Mouse (Mus musculus) heart, embryonic 11.5 days (tissue): ENCODE measurements at regions not wholly inside any gene's neighbourhood (a gene's known extent, or its start where the extent isn't known, plus 50 kb on each side); places are given as distances from the start of the nearest gene placed in this dataset.

ENCODE experiments used
- ATAC-seq: fragments of 200-750 bp; cut with Nextera tagmentation; replicated peaks from 2 replicates; pipeline ENCODE4 v1.8.0; 2017; ENCODE audit warnings: moderate library complexity; ENCODE audit not compliant: insufficient number of reproducible peaks, low FRiP score, low TSS enrichment
- H3K27ac ChIP-seq: fragments of 300-500 bp; sonication (generic); 2 replicates; pipeline ENCODE4 v1.5.1; 2014; ENCODE audit warnings: mild to moderate bottlenecking, low read depth, low read length
- H3K27me3 ChIP-seq: fragments of 300-500 bp; sonication (generic); 2 replicates; pipeline ENCODE4 v1.6.1; 2014; ENCODE audit warnings: mild to moderate bottlenecking, low read length, mixed read lengths; ENCODE audit not compliant: control insufficient read depth, insufficient read depth
- H3K36me3 ChIP-seq: fragments of 300-500 bp; sonication (generic); 2 replicates; pipeline ENCODE4 v1.6.1; 2014; ENCODE audit warnings: mild to moderate bottlenecking, low read length, moderate library complexity, mixed read lengths; ENCODE audit not compliant: control insufficient read depth, insufficient read depth
- H3K4me1 ChIP-seq: fragments of 300-500 bp; sonication (generic); 2 replicates; pipeline ENCODE4 v1.6.1; 2014; ENCODE audit warnings: low read length; ENCODE audit not compliant: control insufficient read depth, insufficient read depth
- H3K4me2 ChIP-seq: fragments of 300-500 bp; sonication (generic); 2 replicates; pipeline ENCODE4 v1.6.1; 2014; ENCODE audit warnings: mild to moderate bottlenecking, moderate library complexity
- H3K4me3 ChIP-seq: fragments of 300-500 bp; sonication (generic); 2 replicates; pipeline ENCODE4 v1.5.1; 2014; ENCODE audit warnings: low read depth, low read length
- H3K9ac ChIP-seq: fragments of 300-500 bp; sonication (generic); 2 replicates; pipeline ENCODE4 v1.6.1; 2014; ENCODE audit warnings: mild to moderate bottlenecking, low read depth, low read length, moderate library complexity
- H3K9me3 ChIP-seq: fragments of 300-500 bp; sonication (generic); replicated peaks from 2 replicates; pipeline ENCODE4 v1.6.1; 2016; ENCODE audit warnings: low read length; ENCODE audit not compliant: control insufficient read depth
- WGBS: fragments of 180-500 bp; shearing (Covaris S2); extraction: QIAGEN DNeasy Blood & Tissue Kit; methylation state at CpG from one replicate; pipeline ENCODE4 v1.1.7; 2014; ENCODE audit not compliant: insufficient replicate concordance; 5-methylcytosine and 5-hydroxymethylcytosine counted together

DNA sequence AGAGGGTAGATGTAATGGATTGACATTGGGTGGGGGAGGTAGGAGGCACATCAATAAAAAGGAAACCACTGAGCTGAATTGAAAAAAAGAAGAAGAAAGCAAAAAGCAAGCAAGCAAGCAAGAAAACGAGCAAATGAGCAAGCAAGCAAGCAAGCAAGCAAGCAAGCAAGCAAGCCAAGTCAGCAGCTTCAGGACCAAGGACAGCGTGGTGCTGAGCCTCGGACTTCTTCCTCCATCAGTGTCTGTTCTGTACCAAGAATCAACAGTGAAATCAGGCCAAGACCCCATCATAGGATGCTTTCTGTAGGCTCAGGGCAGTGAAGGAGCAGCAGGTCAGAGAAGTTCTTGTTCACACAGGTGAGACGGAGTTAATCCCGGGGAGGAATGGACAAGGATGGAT, 392.7 kb upstream of the BB014433 start:
- H3K4me2 ChIP-seq, result no peak overlapping the region
- H3K36me3 ChIP-seq, result no peaks in the 10 kb centered on the region
- 44% methylated on average over 5 of the region's 5 CpGs for WGBS
- H3K27ac ChIP-seq, result no peak overlapping the region
- H3K4me3 ChIP-seq, result no peak overlapping the region
- H3K9ac ChIP-seq, result no peak overlapping the region
- no peaks in the 10 kb centered on the region for H3K4me1 ChIP-seq
- H3K27me3 ChIP-seq, result no peaks in the 10 kb centered on the region
- ATAC-seq, result no peak
- no peaks in the 10 kb centered on the region for H3K9me3 ChIP-seq

GRCm38 (mm10) chr8:15394722-15395115, 348.8 kb upstream of the BB014433 start:
- WGBS, result 58% methylated on average over 4 of the region's 4 CpGs
- no peaks in the 10 kb centered on the region for H3K9me3 ChIP-seq

GRCm38 (mm10) chr8:15393936-15394721, 348.3 kb upstream of the BB014433 start:
- Histone ChIP-seq H3K9me3 (no peaks in the 10 kb centered on the region), H3K27ac (no peak overlapping the region), H3K9ac (no peak overlapping the region), H3K27me3 (no peaks in the 10 kb centered on the region), H3K36me3 (no peaks in the 10 kb centered on the region), H3K4me2 (no peak overlapping the region), H3K4me1 (no peaks in the 10 kb centered on the region), H3K4me3 (no peak overlapping the region)
- WGBS, result 78% methylated on average over 5 of the region's 5 CpGs
- no peak for ATAC-seq

More at GRCm38 (mm10) chr8:15394722-15395115, 348.8 kb upstream of the BB014433 start:
- H3K27me3 ChIP-seq, result no peaks in the 10 kb centered on the region
- H3K9ac ChIP-seq, result no peak overlapping the region
- H3K4me2 ChIP-seq, result no peak overlapping the region
- no peak for ATAC-seq
- H3K4me3 ChIP-seq, result no peak overlapping the region
- no peaks in the 10 kb centered on the region for H3K36me3 ChIP-seq
- no peak overlapping the region for H3K27ac ChIP-seq
- no peaks in the 10 kb centered on the region for H3K4me1 ChIP-seq

DNA sequence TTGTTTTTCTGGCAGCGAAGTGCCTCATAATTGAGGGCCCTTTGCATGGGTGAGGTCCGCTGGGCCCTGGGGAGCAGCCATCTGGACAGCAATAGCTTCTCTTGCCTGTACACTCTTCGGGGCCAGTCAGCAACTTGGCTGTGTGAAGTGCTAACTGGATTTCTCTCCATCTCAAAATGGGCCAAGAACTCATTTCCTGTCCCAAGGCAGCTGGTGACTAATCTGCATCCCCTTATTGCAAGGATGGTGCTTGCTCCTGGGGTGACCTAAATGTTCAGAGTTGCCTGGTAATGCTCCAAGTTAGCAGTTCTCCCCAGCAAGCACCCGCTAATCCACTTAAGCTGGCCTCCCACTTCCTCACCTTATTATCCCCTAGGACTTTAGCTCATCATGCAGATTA, 346.2 kb upstream of the BB014433 start:
- H3K4me1 ChIP-seq, result no peaks in the 10 kb centered on the region
- no peaks in the 10 kb centered on the region for H3K9me3 ChIP-seq
- no peaks in the 10 kb centered on the region for H3K36me3 ChIP-seq
- no peak overlapping the region for H3K27ac ChIP-seq
- ATAC-seq, result no peak
- no peaks in the 10 kb centered on the region for H3K27me3 ChIP-seq
- H3K4me2 ChIP-seq, result no peak overlapping the region
- WGBS, result 38% methylated on average over 4 of the region's 4 CpGs
- H3K4me3 ChIP-seq, result no peak overlapping the region
- H3K9ac ChIP-seq, result no peak overlapping the region

DNA sequence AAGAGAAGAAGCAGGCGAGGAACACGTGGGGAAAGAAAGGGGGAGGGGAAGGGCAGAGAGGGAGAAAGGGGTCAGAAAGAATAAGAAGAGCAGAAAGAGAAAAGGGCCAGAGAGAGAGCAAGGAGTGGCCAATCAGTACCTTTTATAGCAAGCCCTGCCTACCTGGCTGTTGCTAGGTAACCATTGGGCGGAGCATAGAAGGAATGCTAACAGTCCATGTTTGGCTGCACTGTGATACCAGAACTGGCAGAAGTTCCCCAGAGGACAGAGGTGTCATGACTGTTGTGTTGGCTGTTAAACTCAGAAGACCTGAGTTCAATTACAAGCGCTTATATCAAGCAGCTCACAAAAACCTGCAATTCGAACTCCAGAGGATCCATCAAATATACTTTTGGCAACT, 342.9 kb upstream of the BB014433 start:
- Histone ChIP-seq H3K9me3 (no peaks in the 10 kb centered on the region), H3K9ac (no peak overlapping the region), H3K4me2 (no peak overlapping the region), H3K27me3 (no peaks in the 10 kb centered on the region), H3K27ac (no peak overlapping the region), H3K4me3 (no peak overlapping the region), H3K4me1 (no peaks in the 10 kb centered on the region), H3K36me3 (no peaks in the 10 kb centered on the region)
- ATAC-seq, result no peak
- WGBS, result 91% methylated on average over 5 of the region's 5 CpGs

- no peak overlapping the region for H3K27ac ChIP-seq
- H3K9ac ChIP-seq, result no peak overlapping the region
- ATAC-seq, result no peak
- no peak overlapping the region for H3K4me3 ChIP-seq
- H3K4me1 ChIP-seq, result no peaks in the 10 kb centered on the region
- H3K27me3 ChIP-seq, result no peaks in the 10 kb centered on the region
- H3K36me3 ChIP-seq, result no peaks in the 10 kb centered on the region
- H3K9me3 ChIP-seq, result no peaks in the 10 kb centered on the region
- H3K4me2 ChIP-seq, result no peak overlapping the region
- 74% methylated on average over 2 of the region's 2 CpGs for WGBS
These were observed 321.2 kb upstream of the BB014433 start for GRCm38 (mm10) chr8:15367063-15367462.

DNA sequence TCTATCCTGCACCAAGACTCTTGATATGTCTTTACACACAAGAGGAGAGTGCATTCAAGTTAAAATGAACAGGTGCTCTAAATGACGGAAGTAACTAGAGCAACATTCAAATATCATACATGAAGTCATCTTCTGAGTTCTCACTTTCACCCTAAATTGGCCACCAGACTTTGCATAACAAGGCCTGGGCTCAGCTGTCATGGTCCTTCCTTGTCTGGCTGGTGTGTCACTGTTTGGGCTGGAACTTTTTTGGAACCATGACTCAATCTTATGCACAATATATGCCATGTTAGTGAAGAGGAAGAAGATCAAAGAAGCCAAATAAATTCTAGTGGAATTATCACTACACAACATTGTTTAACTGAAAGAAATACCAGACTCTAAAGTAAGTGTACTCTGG, 318.7 kb upstream of the BB014433 start:
- no peak overlapping the region for H3K4me3 ChIP-seq
- no peaks in the 10 kb centered on the region for H3K4me1 ChIP-seq
- no peaks in the 10 kb centered on the region for H3K36me3 ChIP-seq
- H3K4me2 ChIP-seq, result no peak overlapping the region
- no peak overlapping the region for H3K9ac ChIP-seq
- no peaks in the 10 kb centered on the region for H3K27me3 ChIP-seq
- WGBS, result 90% methylated on average over 1 of the region's 1 CpGs
- ATAC-seq, result no peak
- no peaks in the 10 kb centered on the region for H3K9me3 ChIP-seq
- H3K27ac ChIP-seq, result no peak overlapping the region

DNA sequence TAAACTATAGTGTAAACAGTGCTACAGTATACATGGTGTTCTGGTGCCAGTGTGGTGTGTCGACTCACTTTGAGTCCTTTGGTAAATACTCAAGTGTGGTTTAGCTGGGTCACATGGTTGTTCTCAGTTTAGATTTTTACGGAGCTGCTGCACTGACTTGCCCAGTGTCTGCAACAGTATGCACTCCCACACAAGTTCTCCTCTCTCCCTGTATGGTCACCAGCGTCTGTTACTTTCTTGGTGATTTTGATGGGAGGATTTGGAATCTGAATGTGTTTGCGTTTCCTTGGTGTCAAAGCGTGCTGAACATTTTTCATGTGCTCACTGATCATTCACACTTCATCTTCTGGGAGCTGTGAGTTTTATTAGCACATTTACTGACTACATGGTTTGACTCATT, 298.3 kb upstream of the BB014433 start:
- no peaks in the 10 kb centered on the region for H3K4me1 ChIP-seq
- no peaks in the 10 kb centered on the region for H3K36me3 ChIP-seq
- H3K9me3 ChIP-seq, result no peaks in the 10 kb centered on the region
- no peak overlapping the region for H3K4me2 ChIP-seq
- no peaks in the 10 kb centered on the region for H3K27me3 ChIP-seq
- H3K4me3 ChIP-seq, result no peak overlapping the region
- no peak overlapping the region for H3K27ac ChIP-seq
- no peak for ATAC-seq
- 81% methylated on average over 5 of the region's 5 CpGs for WGBS
- no peak overlapping the region for H3K9ac ChIP-seq

DNA sequence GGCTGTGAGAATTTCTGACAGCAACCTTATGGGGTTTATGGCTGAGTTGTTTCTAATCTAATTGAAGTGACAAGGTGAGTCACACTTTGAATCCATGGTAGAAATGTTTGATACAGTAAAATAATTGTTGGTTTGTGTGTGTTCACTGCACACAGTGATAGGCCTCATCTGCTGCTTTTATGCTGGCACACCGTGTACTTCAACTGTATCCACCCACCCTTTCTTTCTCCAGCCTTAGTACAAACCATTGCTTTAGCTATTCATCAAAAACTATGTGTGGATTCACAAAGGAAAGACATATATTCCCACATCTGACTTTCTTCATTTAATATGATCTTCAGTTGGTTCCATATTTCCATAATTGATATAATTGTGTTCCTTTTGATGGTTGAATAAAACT, 297.7 kb upstream of the BB014433 start:
- no peaks in the 10 kb centered on the region for H3K27me3 ChIP-seq
- no peak overlapping the region for H3K27ac ChIP-seq
- H3K36me3 ChIP-seq, result no peaks in the 10 kb centered on the region
- H3K9ac ChIP-seq, result no peak overlapping the region
- no peaks in the 10 kb centered on the region for H3K9me3 ChIP-seq
- no peaks in the 10 kb centered on the region for H3K4me1 ChIP-seq
- no peak overlapping the region for H3K4me3 ChIP-seq
- ATAC-seq, result no peak
- no peak overlapping the region for H3K4me2 ChIP-seq
- 76% methylated on average over 1 of the region's 1 CpGs for WGBS
